Mouse (Mus musculus) liver, embryonic 15.5 days (tissue): ENCODE results near the gene Rer1. TPM values are rescaled to one million over a fixed set of nuclear protein-coding genes. Genes with fewer than 3 reads are reported as not detected.
"Not testable (repeated sequence)": the region's sequence is repeated elsewhere in the genome, so short reads cannot be mapped to it uniquely, and the experiment has no call there.

Source experiments
- ATAC-seq: fragments of 200-750 bp; cut with Nextera tagmentation; 2 replicates; pipeline ENCODE4 v1.8.0; 2017; ENCODE audit warnings: moderate number of reproducible peaks, mild to moderate bottlenecking, moderate library complexity; ENCODE audit not compliant: insufficient read depth
- H3K27ac ChIP-seq: fragments of 300-500 bp; sonication (generic); replicated peaks from 2 replicates; pipeline ENCODE4 v1.5.1; 2015; ENCODE audit warnings: mild to moderate bottlenecking, inconsistent platforms
- H3K27me3 ChIP-seq: fragments of 300-500 bp; sonication (generic); 2 replicates; pipeline ENCODE4 v1.6.1; 2015; ENCODE audit warnings: mild to moderate bottlenecking, inconsistent platforms
- H3K36me3 ChIP-seq: fragments of 300-500 bp; sonication (generic); replicated peaks from 2 replicates; pipeline ENCODE4 v1.6.1; 2015; ENCODE audit warnings: moderate library complexity, mild to moderate bottlenecking, inconsistent platforms
- H3K4me1 ChIP-seq: fragments of 300-500 bp; sonication (generic); replicated peaks from 2 replicates; pipeline ENCODE4 v1.6.1; 2015; ENCODE audit warnings: inconsistent platforms
- H3K4me2 ChIP-seq: fragments of 300-500 bp; sonication (generic); 2 replicates; pipeline ENCODE4 v1.6.1; 2015; ENCODE audit warnings: moderate library complexity, mild to moderate bottlenecking, inconsistent platforms
- H3K4me3 ChIP-seq: fragments of 300-500 bp; sonication (generic); replicated peaks from 2 replicates; pipeline ENCODE4 v1.5.1; 2015; ENCODE audit warnings: mild to moderate bottlenecking, inconsistent platforms
- H3K9ac ChIP-seq: fragments of 300-500 bp; sonication (generic); 2 replicates; pipeline ENCODE4 v1.6.1; 2015; ENCODE audit warnings: moderate library complexity, mild to moderate bottlenecking, inconsistent platforms
- H3K9me3 ChIP-seq: fragments of 300-500 bp; sonication (generic); replicated peaks from 2 replicates; pipeline ENCODE4 v1.6.1; 2016; ENCODE audit warnings: inconsistent platforms
- WGBS: fragments of 180-500 bp; shearing (Covaris S2); methylation state at CpG from one replicate; pipeline ENCODE4 v1.1.7; 2015; ENCODE audit warnings: mixed read lengths; ENCODE audit not compliant: insufficient replicate concordance; 5-methylcytosine and 5-hydroxymethylcytosine counted together
- polyA plus RNA-seq: library from polyadenylated mRNA; unstranded; fragments of >200 nt; fragmentation: Nextera tagmentation; extraction: Ambion mirVana; gene quantifications from 2 replicates; pipeline ENCODE4 v1.2.1, GENCODE M21; 2015

Rer1 gene
- polyA plus RNA-seq, 1 experiment from 2014 or later, result 81.0 TPM

- no peaks in the 10 kb centered on the region for H3K9me3 ChIP-seq
- 73% methylated on average over 5 of the region's 5 CpGs for WGBS
- H3K4me2 ChIP-seq, result no peak overlapping the region
- H3K9ac ChIP-seq, result no peak overlapping the region
- peaks cover 28% of the 10 kb centered on the region for H3K4me1 ChIP-seq
- H3K27me3 ChIP-seq, result no peaks in the 10 kb centered on the region
- no peak for ATAC-seq
- H3K27ac ChIP-seq, result no peak overlapping the region
- H3K36me3 ChIP-seq, result no peaks in the 10 kb centered on the region; the same call in 1 of the 2 replicates
- no peak overlapping the region for H3K4me3 ChIP-seq
Measured at GRCm38 (mm10) chr4:155089241-155089640, 3.1 kb upstream of the Rer1 start.

GRCm38 (mm10) chr4:155085206-155086107 is 725 bp downstream of the Rer1 start:
- H3K4me3 ChIP-seq, result peak overlapping the region; percentile 100
- ATAC-seq, result peak; percentile 81; the same call in 1 of the 2 replicates
- no peaks in the 10 kb centered on the region for H3K9me3 ChIP-seq
- H3K36me3 ChIP-seq, result peaks cover 35% of the 10 kb centered on the region
- H3K9ac ChIP-seq, result peak overlapping the region; percentile 94
- WGBS, result 4% methylated on average over 34 of the region's 35 CpGs
- H3K4me1 ChIP-seq, result peaks cover 53% of the 10 kb centered on the region
- peak overlapping the region; percentile 98 for H3K4me2 ChIP-seq
- H3K27ac ChIP-seq, result peak overlapping the region; percentile 92
- H3K27me3 ChIP-seq, result no peaks in the 10 kb centered on the region

- H3K4me3 ChIP-seq, result peak overlapping the region; percentile 100
Measured at GRCm38 (mm10) chr4:155084351-155084750, 1.8 kb downstream of the Rer1 start.

GRCm38 (mm10) chr4:155083553-155083952 is 2.6 kb downstream of the Rer1 start:
- peaks cover 53% of the 10 kb centered on the region for H3K4me1 ChIP-seq
- 0 out of 2 replicates have a peak overlapping the region, but pooled peaks have one; percentile 16 for H3K27ac ChIP-seq
- ATAC-seq, result no peak
- H3K9me3 ChIP-seq, result no peaks in the 10 kb centered on the region
- H3K27me3 ChIP-seq, result no peaks in the 10 kb centered on the region
- no peak overlapping the region; the same call in 1 of the 2 replicates for H3K4me3 ChIP-seq
- peaks cover 53% of the 10 kb centered on the region for H3K36me3 ChIP-seq
- H3K9ac ChIP-seq, result no peak overlapping the region
- peak overlapping the region; percentile 13; the same call in 1 of the 2 replicates for H3K4me2 ChIP-seq
- 76% methylated on average over 4 of the region's 4 CpGs for WGBS

More at GRCm38 (mm10) chr4:155084351-155084750, 1.8 kb downstream of the Rer1 start:
- Histone ChIP-seq H3K27ac (peak overlapping the region; percentile 59; the same call in 1 of the 2 replicates), H3K9ac (peak overlapping the region; percentile 94; the same call in 1 of the 2 replicates), H3K36me3 (peaks cover 46% of the 10 kb centered on the region), H3K9me3 (no peaks in the 10 kb centered on the region), H3K4me1 (peaks cover 53% of the 10 kb centered on the region), H3K27me3 (no peaks in the 10 kb centered on the region), H3K4me2 (peak overlapping the region; percentile 98)
- ATAC-seq, result no peak
- 74% methylated on average over 7 of the region's 7 CpGs for WGBS

- peaks cover 35% of the 10 kb centered on the region for H3K4me1 ChIP-seq
- 89% methylated on average over 6 of the region's 6 CpGs for WGBS
- no peak for ATAC-seq
- H3K9me3 ChIP-seq, result no peaks in the 10 kb centered on the region
- no peak overlapping the region for H3K4me2 ChIP-seq
- no peak overlapping the region for H3K27ac ChIP-seq
- no peak overlapping the region for H3K9ac ChIP-seq
- H3K36me3 ChIP-seq, result peaks cover 91% of the 10 kb centered on the region
- no peak overlapping the region for H3K4me3 ChIP-seq
- no peaks in the 10 kb centered on the region for H3K27me3 ChIP-seq
Measured at GRCm38 (mm10) chr4:155079666-155080065, 6.5 kb downstream of the Rer1 start.

DNA sequence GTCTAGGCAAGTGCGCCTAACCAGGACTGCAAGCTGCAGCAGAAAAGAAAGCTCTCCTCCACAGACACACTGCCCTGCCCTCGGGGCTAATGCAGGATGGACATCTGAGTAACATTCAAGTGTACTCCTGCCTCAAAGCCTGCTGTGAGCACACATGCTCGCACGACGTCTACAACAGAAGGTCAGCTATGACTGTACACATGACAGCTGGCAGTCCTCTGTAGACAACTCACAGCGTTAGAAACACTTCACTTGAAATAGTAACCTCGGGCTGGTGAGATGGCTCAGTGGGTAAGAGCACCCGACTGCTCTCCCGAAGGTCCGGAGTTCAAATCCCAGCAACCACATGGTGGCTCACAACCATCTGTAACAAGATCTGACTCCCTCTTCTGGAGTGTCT is 7.4 kb downstream of the Rer1 start:
- H3K4me3 ChIP-seq, H3K27ac ChIP-seq, ATAC-seq, H3K9me3 ChIP-seq, H3K27me3 ChIP-seq, H3K4me2 ChIP-seq, H3K9ac ChIP-seq: not testable (repeated sequence)
- Histone ChIP-seq H3K4me1 (peaks cover 26% of the 10 kb centered on the region), H3K36me3 (peaks cover 96% of the 10 kb centered on the region)
- 89% methylated on average over 10 of the region's 10 CpGs for WGBS

DNA sequence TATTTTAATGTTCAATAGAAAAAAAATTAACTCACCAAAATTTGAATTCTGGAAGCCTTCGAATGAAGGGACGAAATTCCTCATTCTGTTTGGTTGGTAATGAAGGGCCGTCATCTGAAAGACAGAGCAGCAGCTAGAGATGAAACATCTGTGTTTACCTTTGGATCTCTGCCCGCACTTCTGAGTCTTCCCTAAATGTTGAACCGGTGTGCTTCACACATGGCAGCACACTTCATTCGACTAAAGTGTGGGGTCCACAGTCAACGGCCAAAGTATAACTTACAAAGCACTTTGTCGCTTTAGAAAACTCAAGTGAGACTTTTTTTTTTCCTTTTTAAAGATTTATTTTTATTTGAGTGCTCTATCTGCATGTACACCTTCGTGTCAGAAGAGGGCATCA is 9.5 kb downstream of the Rer1 start:
- Histone ChIP-seq H3K9ac (no peak overlapping the region), H3K4me1 (peaks cover 8% of the 10 kb centered on the region; the same call in 1 of the 2 replicates), H3K4me2 (no peak overlapping the region), H3K36me3 (peaks cover 96% of the 10 kb centered on the region), H3K27ac (no peak overlapping the region), H3K4me3 (no peak overlapping the region), H3K9me3 (no peaks in the 10 kb centered on the region), H3K27me3 (no peaks in the 10 kb centered on the region)
- ATAC-seq, result no peak
- WGBS, result 81% methylated on average over 9 of the region's 9 CpGs

- peak; percentile 40; the same call in 1 of the 2 replicates for ATAC-seq
- H3K4me1 ChIP-seq, result peaks cover 5% of the 10 kb centered on the region; the same call in 1 of the 2 replicates
- no peaks in the 10 kb centered on the region for H3K27me3 ChIP-seq
- WGBS, result 86% methylated on average over 2 of the region's 2 CpGs
- H3K9ac ChIP-seq, result no peak overlapping the region
- peaks cover 98% of the 10 kb centered on the region for H3K36me3 ChIP-seq
- H3K9me3 ChIP-seq, result no peaks in the 10 kb centered on the region
- H3K4me3 ChIP-seq, result no peak overlapping the region
- H3K27ac ChIP-seq, result peak overlapping the region; percentile 8; the same call in 1 of the 2 replicates
- no peak overlapping the region for H3K4me2 ChIP-seq
Measured at GRCm38 (mm10) chr4:155075813-155076212, 10.4 kb downstream of the Rer1 start.

GRCm38 (mm10) chr4:155075137-155075536 is 11.0 kb downstream of the Rer1 start:
- ATAC-seq, result no peak
- peaks cover 98% of the 10 kb centered on the region for H3K36me3 ChIP-seq
- no peaks in the 10 kb centered on the region for H3K9me3 ChIP-seq
- peak overlapping the region; percentile 19; the same call in 1 of the 2 replicates for H3K27ac ChIP-seq
- H3K9ac ChIP-seq, result no peak overlapping the region
- H3K4me1 ChIP-seq, result peaks cover 5% of the 10 kb centered on the region; the same call in 1 of the 2 replicates
- WGBS, result 87% methylated on average over 9 of the region's 9 CpGs
- no peaks in the 10 kb centered on the region for H3K27me3 ChIP-seq
- H3K4me3 ChIP-seq, result no peak overlapping the region
- no peak overlapping the region for H3K4me2 ChIP-seq

DNA sequence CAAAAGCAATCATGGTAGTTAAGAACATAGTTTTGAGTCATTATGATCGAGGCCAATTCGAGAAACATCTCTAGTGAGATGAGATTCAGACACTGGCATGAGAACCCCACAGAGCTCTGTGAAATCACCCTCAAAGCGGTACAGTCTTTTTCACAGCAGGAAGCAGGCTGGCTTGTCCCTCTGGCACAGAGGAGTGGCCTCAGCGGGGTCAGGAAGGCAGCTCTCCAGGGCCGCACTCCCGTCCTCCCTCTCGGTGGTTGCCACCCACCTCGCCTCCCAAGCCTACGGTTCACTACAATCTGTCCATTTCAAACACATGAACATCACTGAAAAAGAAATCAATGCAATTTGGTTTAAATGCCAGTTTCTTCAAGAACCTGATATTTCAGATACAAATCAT is 11.8 kb downstream of the Rer1 start:
- peaks cover 98% of the 10 kb centered on the region for H3K36me3 ChIP-seq
- no peak overlapping the region for H3K27ac ChIP-seq
- H3K9ac ChIP-seq, result no peak overlapping the region
- H3K9me3 ChIP-seq, result no peaks in the 10 kb centered on the region
- no peak overlapping the region for H3K4me2 ChIP-seq
- H3K27me3 ChIP-seq, result no peaks in the 10 kb centered on the region
- ATAC-seq, result no peak
- H3K4me3 ChIP-seq, result no peak overlapping the region
- peaks cover 5% of the 10 kb centered on the region; the same call in 1 of the 2 replicates for H3K4me1 ChIP-seq
- WGBS, result 80% methylated on average over 9 of the region's 9 CpGs

- Histone ChIP-seq H3K4me3 (no peak overlapping the region), H3K27ac (no peak overlapping the region), H3K4me2 (no peak overlapping the region), H3K4me1 (peaks cover 34% of the 10 kb centered on the region), H3K36me3 (peaks cover 81% of the 10 kb centered on the region), H3K27me3 (no peaks in the 10 kb centered on the region), H3K9me3 (no peaks in the 10 kb centered on the region), H3K9ac (no peak overlapping the region)
- WGBS, result 86% methylated on average over 5 of the region's 5 CpGs
- no peak for ATAC-seq
Measured at GRCm38 (mm10) chr4:155070921-155071320, 15.3 kb downstream of the Rer1 start.
